Mouse (Mus musculus): ENCODE data around the gene Ifnl2.
"Not testable (repeated sequence)": the region's sequence is repeated elsewhere in the genome, so short reads cannot be mapped to it uniquely, and the experiment has no call there.

Gene Ifnl2

DNA sequence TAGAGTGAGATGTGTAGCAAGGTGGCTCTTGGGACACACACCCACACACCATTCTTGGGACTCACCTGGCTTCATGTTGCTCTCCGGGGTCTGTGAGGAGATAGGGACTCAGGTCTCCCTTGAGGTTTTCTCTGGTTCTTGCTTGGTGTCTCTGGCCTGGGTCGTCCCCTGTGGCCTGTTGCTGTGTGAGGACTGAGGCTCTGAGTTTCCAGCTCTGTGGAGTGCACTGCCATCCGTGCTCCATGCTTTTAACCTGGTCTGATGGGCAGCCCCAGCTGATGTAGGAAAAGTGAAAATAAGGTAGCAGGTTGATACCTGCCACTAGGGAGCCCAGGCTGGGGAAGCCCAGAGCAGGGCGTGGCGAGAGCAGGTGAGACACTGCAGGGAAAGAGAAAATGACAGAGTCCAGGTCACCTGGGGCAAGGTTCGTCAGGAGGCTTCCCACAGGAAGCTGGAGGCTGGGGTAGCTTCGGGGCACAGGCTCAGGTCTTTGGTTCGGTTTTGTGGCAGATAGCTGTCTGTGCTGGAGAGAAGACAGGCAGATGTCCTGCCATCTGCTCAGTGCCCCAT is at the start of gene Ifnl2:
TSS of gene Ifnl2 (minus strand) at position 51 of the 570 bp plus-strand sequence.
- in situ Hi-C loops (cut with MboI; ENCODE audit: unreplicated experiment in 2 of 2), result not testable (repeated sequence)

DNA sequence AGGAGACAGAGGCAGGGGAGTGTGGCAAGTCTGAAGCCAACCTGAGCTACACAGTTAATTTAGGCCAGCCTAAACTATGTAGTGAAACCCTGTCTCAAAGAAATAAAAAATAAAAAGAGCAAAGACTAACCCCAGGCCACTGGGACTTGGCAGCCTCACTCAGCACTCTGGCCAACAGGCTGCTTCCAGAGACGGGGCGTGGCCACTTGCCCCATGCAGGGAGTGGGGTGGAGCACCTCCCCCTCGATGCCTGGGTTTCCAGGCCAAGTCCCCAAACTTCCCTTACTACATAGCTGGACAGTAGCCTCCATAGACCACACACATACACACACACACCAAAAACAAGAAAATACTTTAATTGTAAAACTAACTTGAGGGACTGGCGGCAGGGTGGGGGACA is 48.2 kb upstream of the Ifnl2 start:
- in situ Hi-C loops (cut with MboI; ENCODE audit: unreplicated experiment in 2 of 2), result no loop called here

DNA sequence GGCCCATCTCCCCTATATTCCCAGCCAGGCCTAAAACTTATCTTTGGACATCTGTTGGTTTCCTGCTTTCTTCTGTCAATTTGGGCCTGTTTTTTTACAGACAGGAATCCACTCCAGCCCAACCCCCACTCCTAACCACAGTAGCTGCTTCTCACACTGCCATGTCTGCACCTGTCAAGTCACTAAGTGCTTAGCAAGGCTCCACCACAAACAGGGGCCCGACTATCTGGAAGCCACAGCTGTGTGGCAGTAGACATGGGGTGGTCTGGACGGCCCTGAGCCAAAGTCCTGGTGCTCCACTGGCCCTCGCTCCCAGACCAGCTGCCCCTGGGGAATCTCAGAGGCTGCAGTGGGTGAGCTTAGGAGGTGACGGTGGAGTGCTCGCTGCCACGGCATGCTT is 47.5 kb upstream of the Ifnl2 start:
- in situ Hi-C loops (cut with MboI; ENCODE audit: unreplicated experiment in 2 of 2), result no loop called here

DNA sequence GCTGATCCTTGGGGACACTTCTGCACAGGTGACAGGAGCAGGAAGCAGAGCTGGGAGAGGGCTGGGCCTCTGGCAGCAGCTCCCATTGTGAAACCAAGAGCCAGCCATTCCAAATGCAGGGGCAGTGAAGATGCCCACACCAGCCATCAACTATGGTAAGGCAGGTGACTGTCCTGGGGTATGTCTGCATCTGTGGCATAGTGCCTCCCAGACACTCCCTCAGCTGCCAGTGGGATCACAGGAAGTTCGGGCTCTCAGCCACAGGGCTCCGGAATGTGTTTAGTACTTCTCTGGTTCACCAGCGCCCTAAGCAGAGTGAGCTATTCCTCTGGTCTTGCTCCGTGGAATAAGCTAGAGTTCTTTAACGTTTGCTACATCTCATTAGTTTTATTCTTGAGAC is 46.8 kb upstream of the Ifnl2 start:
- in situ Hi-C loops (cut with MboI; ENCODE audit: unreplicated experiment in 2 of 2), result no loop called here

DNA sequence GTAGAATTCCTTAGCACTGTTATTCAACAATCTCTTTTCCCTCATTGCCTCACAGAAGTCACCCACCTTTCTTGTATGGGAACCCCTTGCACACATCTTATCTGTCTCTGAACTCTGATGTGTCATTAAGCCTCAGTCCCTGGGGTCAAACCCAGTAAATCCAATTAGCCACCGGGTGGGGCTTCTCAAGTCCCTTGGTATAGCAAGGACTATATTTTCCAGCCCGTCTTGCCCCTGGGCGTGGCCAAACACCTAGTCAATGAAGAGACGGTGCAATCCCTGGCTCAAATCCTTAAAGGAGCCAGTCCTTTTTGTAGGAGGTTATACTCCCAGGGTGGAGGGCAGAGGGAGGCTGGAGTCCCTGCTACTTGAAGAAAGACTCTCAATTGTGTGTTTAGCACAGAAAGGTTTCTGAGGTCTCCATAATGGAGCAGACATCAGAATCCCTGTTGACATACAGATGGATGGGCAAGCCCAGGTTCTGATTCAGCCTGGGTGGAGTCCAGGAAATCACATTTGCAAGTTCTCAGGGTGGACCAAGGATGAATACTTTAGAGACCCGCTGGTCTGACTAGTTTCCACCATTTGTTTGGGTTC is 45.8 kb upstream of the Ifnl2 start:
- in situ Hi-C loops (cut with MboI; ENCODE audit: unreplicated experiment in 2 of 2), result no loop called here

DNA sequence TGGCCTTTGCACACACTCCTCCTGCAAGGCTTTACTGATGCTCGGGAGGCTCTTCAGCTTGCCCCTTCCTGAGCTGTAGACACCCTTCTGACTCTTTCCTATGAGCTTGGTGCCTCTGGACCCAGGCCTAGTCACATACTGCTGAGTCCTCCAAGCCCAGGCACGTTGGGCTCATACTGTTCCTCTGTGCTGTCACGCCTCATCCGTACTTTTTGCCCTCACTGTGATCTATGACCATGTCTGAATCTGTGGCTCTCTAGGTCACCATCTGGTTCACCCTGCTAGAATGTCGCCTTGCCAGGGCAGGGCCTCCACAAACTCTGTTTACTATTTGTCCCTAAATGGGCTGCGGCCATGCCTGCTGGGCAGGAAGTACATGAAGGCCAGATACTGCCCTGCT is 42.8 kb upstream of the Ifnl2 start:
- in situ Hi-C loops (cut with MboI; ENCODE audit: unreplicated experiment in 2 of 2), result no loop called here

DNA sequence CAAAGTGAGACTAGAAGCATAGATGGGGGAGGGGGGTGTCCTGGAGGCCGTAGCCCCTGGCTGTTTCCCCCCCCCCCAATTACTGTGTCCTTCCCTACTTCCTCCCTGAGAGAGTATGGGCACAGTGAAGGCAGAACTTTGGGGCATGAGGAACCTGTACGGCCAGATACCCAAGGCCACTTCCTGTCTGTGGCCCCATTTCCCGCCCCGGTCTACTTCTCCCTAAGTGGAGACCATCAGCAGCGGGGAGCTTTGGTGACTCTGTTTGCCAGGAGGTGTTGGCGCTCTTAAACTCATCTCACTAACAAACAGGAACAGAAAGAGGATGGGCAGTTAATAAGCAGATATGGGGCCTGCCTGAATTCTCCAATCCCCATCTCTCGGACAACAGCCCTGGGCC is 37.4 kb upstream of the Ifnl2 start:
- in situ Hi-C loops (cut with MboI; ENCODE audit: unreplicated experiment in 2 of 2), result no loop called here

DNA sequence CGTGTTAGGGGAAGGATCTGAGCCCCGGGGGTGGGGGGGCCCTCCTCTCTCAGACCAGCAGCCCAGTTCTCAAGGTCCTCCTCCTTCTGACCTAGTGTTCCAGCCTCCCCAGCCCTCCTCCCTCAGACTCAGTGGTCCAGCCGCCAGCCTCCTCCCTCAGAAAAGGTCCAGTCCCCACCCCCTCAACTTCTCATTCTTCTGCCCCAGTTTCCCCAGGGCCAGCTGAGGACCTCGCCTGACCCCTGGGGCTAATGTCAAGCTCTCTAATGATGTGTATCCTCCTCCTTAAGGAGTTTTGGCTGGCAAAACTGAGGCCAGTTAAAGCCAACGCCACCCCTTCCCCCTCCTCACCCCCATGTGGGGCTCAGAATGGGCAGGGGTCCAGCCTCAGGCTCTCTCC is 36.9 kb upstream of the Ifnl2 start, which contains the start of gene Nccrp1:
TSS of gene Nccrp1 (minus strand) at position 101 of the 400 bp plus-strand sequence.
- in situ Hi-C loops (cut with MboI; ENCODE audit: unreplicated experiment in 2 of 2), result no loop called here

DNA sequence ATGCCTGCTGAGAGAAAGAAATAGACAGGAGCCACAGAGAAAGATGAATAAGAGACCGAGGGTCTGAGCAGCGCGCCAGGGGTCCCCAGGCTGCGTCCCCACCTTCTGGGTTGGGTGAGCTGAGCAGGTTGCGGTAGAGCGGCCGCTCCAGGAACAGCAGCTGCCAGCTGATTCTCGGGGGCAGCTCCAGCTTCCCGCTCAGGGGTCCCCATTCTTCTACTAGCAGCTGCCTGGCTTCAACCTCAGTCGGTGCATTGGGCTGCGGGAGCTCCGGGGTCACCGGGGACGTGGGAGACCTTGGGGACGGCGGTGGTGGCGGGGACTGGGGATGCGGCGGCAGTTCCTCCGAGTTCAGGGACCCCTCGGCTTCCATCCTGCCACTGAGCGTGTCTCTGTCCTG is 36.4 kb upstream of the Ifnl2 start:
- in situ Hi-C loops (cut with MboI; ENCODE audit: unreplicated experiment in 2 of 2), result no loop called here

DNA sequence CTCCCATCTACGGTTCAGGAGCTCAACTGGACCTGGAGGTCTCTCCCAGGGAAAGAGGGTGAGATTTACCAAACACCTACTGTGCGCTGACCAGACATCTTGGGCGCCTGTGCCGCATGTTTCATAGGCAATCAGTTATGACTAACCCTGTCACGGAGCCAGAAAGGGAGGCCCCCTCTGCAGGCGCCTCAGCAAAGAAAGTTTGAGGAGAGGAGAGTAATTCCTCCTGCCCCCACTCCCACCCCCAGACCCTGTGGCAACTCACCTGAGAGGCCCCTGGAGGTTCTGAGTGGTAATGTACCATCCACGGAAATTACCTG is 35.6 kb upstream of the Ifnl2 start:
- in situ Hi-C loops (cut with MboI; ENCODE audit: unreplicated experiment in 2 of 2), result no loop called here

DNA sequence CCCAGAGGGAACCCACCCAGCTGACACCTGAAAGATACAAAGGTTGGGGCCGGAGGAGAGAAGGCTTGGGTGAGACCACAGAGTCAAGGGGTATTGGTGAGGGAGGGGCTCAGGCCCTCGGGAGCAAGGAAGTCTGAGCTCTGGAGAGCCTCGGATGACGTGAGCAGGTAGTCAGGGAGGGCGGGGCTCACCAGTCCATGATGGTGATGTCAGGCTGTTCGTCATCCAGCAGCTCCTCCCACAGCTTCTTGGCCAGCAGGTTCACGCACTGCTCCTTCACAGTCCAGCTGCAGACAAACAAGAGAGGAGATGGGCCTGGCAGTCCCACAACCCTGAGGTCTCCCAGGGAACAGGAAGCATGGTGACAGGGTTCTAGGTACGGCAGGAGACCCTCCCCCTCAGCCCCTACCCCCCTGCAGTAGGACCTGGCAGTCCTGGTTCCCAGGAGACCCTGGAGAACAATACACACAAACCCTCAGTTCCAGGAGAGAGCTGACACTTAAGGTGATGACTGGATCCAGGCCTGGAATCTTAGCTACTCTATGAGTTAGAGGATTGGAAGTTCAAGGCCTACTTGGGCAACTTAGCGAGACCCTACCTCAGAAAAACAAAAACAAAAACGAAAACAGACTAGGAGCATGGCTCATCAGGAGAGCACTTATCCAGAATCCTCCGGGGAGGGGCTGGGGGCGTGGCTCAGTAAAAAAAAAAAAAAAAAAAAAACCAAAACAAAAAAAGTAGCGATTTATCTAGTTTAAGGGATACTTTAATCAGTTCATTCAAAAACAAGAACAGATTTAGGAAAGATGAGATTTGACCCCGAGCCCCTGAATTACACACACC is 35.0 kb upstream of the Ifnl2 start:
- in situ Hi-C loops (cut with MboI; ENCODE audit: unreplicated experiment in 2 of 2), result no loop called here

DNA sequence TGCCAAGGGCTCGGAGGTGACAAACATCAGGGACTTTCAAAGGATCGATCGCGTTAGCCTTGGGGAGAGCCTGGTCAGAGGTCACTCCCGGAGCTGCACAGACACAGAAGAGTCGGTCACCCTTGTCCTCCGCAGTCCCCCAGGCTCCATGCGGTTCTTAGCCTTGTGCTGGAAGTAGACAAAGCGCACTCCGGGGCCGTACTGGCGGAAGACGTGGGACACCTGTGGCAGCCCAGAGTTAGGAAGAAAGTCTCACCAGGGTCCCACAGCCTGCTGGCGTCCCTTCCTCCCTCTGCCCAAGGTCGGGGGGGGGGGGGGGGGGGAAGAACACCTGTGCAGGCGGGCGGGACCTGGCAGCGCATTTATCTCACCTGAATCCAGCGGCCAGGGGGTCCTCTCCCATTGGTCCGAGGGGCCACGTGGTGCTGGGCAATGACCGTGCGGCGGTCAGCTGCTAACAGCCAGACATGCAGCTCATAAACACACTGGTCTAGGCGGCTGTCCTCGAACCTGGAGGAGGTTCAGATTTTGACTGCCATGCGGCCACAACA is 33.9 kb upstream of the Ifnl2 start:
- in situ Hi-C loops (cut with MboI; ENCODE audit: unreplicated experiment in 2 of 2), result no loop called here

DNA sequence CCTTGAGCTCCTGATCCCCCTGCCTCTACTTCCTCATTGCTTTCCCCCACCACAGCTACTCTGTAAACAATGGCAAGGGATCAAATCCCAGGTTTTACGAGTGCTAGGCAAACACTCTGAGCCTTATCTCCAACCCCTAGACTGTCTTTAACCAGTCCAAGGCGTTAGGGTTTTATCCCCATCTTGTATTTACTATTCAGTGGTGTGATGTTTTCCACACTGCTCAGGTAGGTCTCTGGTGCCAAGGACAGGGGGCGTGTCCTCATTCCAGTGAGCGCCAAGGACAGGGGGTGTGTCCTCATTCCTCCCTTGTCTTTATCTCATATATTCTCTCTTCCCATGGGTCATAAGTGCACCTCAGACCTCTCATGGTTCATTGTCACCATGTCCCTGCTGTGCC is 30.3 kb upstream of the Ifnl2 start, which contains the start of gene Sycn:
TSS of gene Sycn (plus strand) at position 360 of the 400 bp plus-strand sequence.
- in situ Hi-C loops (cut with MboI; ENCODE audit: unreplicated experiment in 2 of 2), result no loop called here

DNA sequence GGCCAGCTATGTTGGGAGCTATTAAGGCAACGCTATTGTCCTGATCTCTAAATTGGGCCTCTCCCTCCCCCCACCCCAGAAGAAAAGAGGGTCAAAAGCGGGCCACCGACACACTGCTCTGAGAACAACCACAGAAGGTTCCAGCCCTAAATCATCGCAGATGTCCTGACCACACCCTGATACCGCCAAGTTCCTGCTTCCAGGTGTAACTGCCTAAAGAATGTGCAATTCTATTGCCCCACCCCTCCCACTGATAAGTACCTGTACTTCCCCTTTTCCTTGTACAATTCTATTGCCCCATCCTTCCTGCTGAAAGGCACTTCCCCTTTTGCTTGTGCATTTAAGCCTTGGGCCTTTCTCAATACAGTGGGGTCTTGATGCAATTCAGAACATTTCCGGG is 28.6 kb upstream of the Ifnl2 start:
- in situ Hi-C loops (cut with MboI; ENCODE audit: unreplicated experiment in 2 of 2), result not testable (repeated sequence)

DNA sequence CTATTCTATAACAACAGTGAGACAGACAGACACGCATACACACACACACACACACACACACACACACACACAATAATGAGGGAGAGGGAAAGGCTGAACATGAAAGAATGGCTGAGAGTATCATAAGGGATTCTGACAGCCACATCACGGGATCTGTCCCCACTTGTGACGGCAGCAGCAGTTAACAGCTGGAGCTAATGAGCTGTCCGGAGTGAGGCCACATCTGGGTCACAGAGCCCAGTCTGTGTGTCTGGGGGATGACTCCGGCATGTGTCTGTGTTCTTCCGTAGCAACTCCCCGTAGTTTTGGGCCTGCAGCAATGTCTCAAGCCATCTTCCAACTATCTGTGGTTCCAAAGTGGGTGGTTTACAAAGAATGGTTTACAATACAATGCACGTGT is 21.8 kb upstream of the Ifnl2 start:
- in situ Hi-C loops (cut with MboI; ENCODE audit: unreplicated experiment in 2 of 2), result loop anchor here in 1 of 2 experiments (5.0 kb wide), 1 partner anchor 85 kb away; no protein-coding TSS in a partner anchor

DNA sequence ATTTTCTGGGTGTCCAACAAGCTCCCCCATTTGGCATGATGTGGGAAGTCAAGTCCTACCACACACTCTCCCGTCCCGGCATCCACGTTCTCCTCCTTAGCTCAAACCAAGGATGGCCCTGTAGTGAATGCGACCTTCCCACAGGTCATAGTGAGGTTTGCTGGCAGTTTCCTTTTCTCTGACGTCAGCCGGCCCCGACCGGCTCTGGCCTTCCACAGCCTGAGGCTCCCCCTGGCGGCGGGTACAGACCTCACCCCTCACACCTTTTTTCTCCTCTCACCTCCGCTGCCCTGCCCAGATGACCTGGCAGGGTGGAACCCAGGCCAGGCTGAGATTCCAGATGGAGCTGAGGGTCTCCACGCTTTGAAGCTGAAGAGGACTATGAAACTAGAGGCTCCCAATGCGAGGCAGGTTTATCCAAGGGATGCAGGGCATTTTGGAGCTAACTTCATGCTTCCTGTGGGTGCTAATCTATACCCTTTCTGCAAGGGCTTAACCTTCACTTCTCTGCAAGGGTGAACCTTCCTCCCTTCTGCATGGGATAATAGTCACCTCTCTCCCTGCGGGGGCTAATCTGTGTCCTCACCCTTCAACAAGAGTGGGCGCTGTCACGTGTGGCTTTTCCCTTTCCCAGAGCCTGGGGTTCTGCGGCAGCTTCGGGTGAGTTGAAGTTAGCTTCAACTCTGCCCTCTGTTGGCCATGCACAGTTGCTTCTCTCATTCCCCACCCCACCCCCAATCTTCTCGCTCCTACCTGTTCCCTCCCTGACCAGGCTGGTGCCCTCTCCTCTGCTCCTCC is 17.9 kb upstream of the Ifnl2 start:
- in situ Hi-C loops (cut with MboI; ENCODE audit: unreplicated experiment in 2 of 2), result loop anchor here in 1 of 2 experiments (5.0 kb wide), 2 partner anchors 74 to 81 kb away; no protein-coding TSS in a partner anchor

DNA sequence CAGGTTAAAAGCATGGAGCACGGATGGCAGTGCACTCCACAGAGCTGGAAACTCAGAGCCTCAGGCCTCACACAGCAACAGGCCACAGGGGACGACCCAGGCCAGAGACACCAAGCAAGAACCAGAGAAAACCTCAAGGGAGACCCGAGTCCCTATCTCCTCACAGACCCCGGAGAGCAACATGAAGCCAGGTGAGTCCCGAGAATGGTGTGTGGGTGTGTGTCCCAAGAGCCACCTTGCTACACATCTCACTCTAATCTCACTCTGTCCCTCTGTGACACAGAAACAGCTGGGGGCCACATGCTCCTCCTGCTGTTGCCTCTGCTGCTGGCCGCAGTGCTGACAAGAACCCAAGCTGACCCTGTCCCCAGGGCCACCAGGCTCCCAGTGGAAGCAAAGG is 12.3 kb upstream of the Ifnl2 start, which contains the start of gene Ifnl3:
TSS of gene Ifnl3 (plus strand) at position 301 of the 400 bp plus-strand sequence.
- in situ Hi-C loops (cut with MboI; ENCODE audit: unreplicated experiment in 2 of 2), result not testable (repeated sequence)

DNA sequence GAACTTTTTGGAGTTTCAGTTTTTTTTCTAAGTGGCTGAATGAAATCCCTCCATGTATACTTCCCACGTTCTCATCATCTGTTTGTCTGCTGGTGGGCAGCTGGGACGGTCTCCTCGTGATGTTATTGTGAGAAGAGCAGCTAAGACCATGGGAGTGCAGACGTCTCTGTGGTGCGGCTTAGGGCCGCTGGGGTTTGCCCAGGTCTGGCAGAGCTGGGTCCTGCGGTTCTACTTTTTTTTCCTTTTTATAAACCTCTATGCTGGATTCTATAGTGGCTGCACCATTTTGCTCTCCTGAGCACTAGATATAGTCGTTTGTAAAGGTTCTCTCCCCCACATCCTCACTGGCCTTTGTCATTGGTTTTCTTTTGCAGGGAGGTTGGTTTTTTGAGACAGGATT is 1.2 kb upstream of the Ifnl2 start:
- in situ Hi-C loops (cut with MboI; ENCODE audit: unreplicated experiment in 2 of 2), result no loop called here

DNA sequence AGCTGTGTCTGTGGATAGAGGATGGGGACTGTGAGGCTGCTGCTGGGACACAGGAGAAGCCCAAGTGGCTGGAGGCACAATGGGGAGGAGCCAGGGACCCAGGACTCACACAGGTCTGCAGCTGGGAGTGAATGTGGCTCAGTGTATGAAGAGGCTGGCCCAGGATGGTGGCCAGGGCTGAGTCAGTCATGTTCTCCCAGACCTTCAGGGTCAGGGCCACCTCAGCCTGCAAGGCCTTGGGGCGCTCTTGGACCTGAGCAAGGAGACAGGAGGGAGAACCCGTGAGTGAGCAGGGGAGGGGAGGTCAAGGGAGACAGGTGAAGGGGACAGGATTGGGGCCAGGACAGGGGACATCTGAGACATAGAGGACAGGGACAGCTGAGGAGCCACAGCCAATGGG is 1.1 kb downstream of the Ifnl2 start:
- in situ Hi-C loops (cut with MboI; ENCODE audit: unreplicated experiment in 2 of 2), result not testable (repeated sequence)

DNA sequence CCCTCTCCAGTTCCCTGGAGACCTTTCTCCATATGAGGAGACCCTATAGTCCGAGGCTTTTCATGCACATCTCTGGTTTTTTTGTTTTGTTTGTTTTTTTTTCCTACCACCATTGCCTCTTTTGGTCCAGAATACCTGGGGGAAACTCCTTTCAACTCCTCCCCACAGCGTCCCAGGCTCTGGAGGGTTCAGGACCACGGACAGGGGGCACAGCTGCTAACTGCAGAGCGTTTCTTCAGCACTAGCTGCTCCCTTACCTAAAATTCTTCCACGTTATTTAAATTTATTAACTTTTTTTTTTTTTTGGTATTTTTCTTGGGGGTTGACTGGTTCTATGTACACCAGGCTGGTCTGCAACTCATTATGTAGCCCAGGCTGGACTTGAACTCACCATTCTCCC is 4.7 kb downstream of the Ifnl2 start:
- in situ Hi-C loops (cut with MboI; ENCODE audit: unreplicated experiment in 2 of 2), result no loop called here
